Mouse (Mus musculus) ES-Bruce4 (cell line): ENCODE data around the gene Ak7.

Source experiments
- CTCF ChIP-seq: IDR thresholded peaks from one replicate; pipeline ENCODE4 v1.8.1; 2011; ENCODE audit warnings: low read depth, low read length
- POLR2A ChIP-seq: IDR thresholded peaks from one replicate; pipeline ENCODE4 v1.8.1; 2011; ENCODE audit warnings: low read length; ENCODE audit not compliant: insufficient read depth

GRCm38 (mm10) chr12:105694021-105694420 lies 11.8 kb upstream of the Ak7 start:
- no peak for TF ChIP-seq POLR2A
- no peak for TF ChIP-seq CTCF
